Mouse (Mus musculus): ENCODE measurements at regions not wholly inside any gene's neighbourhood (a gene's known extent, or its start where the extent isn't known, plus 50 kb on each side); places are given as distances from the start of the nearest gene placed in this dataset.

- no peak overlapping the region for H3K27ac ChIP-seq (ENCODE audit: insufficient read depth, low read depth, low read length)
- no peak overlapping the region for H3K4me3 ChIP-seq (ENCODE audit: low read depth, low read length)
- 85% methylated on average over 4 of the region's 4 CpGs for WGBS
- no peaks in the 10 kb centered on the region for H3K4me1 ChIP-seq (ENCODE audit: control insufficient read depth, insufficient read depth, insufficient read length, low read length)
- TF ChIP-seq POLR2A (IDR thresholded peaks at IDR 0.05; ENCODE audit: low read depth, low read length) = no peak
- TF ChIP-seq CTCF (IDR thresholded peaks at IDR 0.05; ENCODE audit: extremely low read depth, insufficient read length, insufficient replicate concordance, low read depth, low read length) = no peak
- no peaks in the 10 kb centered on the region for H3K27me3 ChIP-seq (ENCODE audit: control insufficient read depth, insufficient read depth, low read length)
- no peaks in the 10 kb centered on the region for H3K36me3 ChIP-seq (ENCODE audit: control insufficient read depth, insufficient read depth, low read length)
Observed at GRCm38 (mm10) chr4:75801156-75801555, 523.1 kb upstream of the Dmac1 start.

- Histone ChIP-seq H3K27me3 (ENCODE audit: control insufficient read depth, insufficient read depth, low read length) (no peaks in the 10 kb centered on the region), H3K4me3 (ENCODE audit: low read depth, low read length) (no peak overlapping the region), H3K36me3 (ENCODE audit: control insufficient read depth, insufficient read depth, low read length) (no peaks in the 10 kb centered on the region), H3K4me1 (ENCODE audit: control insufficient read depth, insufficient read depth, insufficient read length, low read length) (no peaks in the 10 kb centered on the region), H3K27ac (ENCODE audit: insufficient read depth, low read depth, low read length) (no peak overlapping the region)
- TF ChIP-seq POLR2A (IDR thresholded peaks at IDR 0.05; ENCODE audit: low read depth, low read length) (no peak), CTCF (IDR thresholded peaks at IDR 0.05; ENCODE audit: extremely low read depth, insufficient read length, insufficient replicate concordance, low read depth, low read length) (no peak)
Observed at GRCm38 (mm10) chr4:75791789-75792188, 513.7 kb upstream of the Dmac1 start.

GRCm38 (mm10) chr4:75790920-75791589 is 513.0 kb upstream of the Dmac1 start:
- H3K27ac ChIP-seq (ENCODE audit: insufficient read depth, low read depth, low read length) = no peak overlapping the region
- WGBS = 81% methylated on average over 1 of the region's 1 CpGs

GRCm38 (mm10) chr4:75787405-75787804 is 509.3 kb upstream of the Dmac1 start:
- Histone ChIP-seq H3K4me1 (ENCODE audit: control insufficient read depth, insufficient read depth, insufficient read length, low read length) (no peaks in the 10 kb centered on the region), H3K4me3 (ENCODE audit: low read depth, low read length) (no peak overlapping the region), H3K27me3 (ENCODE audit: control insufficient read depth, insufficient read depth, low read length) (no peaks in the 10 kb centered on the region), H3K36me3 (ENCODE audit: control insufficient read depth, insufficient read depth, low read length) (no peaks in the 10 kb centered on the region), H3K27ac (ENCODE audit: insufficient read depth, low read depth, low read length) (no peak overlapping the region)
- no peak for TF ChIP-seq CTCF (IDR thresholded peaks at IDR 0.05; ENCODE audit: extremely low read depth, insufficient read length, insufficient replicate concordance, low read depth, low read length)
- 83% methylated on average over 3 of the region's 3 CpGs for WGBS

More at GRCm38 (mm10) chr4:75790920-75791589, 513.0 kb upstream of the Dmac1 start:
- Histone ChIP-seq H3K27me3 (ENCODE audit: control insufficient read depth, insufficient read depth, low read length) (no peaks in the 10 kb centered on the region), H3K36me3 (ENCODE audit: control insufficient read depth, insufficient read depth, low read length) (no peaks in the 10 kb centered on the region), H3K4me1 (ENCODE audit: control insufficient read depth, insufficient read depth, insufficient read length, low read length) (no peaks in the 10 kb centered on the region), H3K4me3 (ENCODE audit: low read depth, low read length) (no peak overlapping the region)
- TF ChIP-seq POLR2A (IDR thresholded peaks at IDR 0.05; ENCODE audit: low read depth, low read length) = no peak

- Histone ChIP-seq H3K27ac (ENCODE audit: insufficient read depth, low read depth, low read length) (no peak overlapping the region), H3K4me3 (ENCODE audit: low read depth, low read length) (no peak overlapping the region), H3K27me3 (ENCODE audit: control insufficient read depth, insufficient read depth, low read length) (no peaks in the 10 kb centered on the region), H3K36me3 (ENCODE audit: control insufficient read depth, insufficient read depth, low read length) (no peaks in the 10 kb centered on the region), H3K4me1 (ENCODE audit: control insufficient read depth, insufficient read depth, insufficient read length, low read length) (no peaks in the 10 kb centered on the region)
- no peak for TF ChIP-seq POLR2A (IDR thresholded peaks at IDR 0.05; ENCODE audit: low read depth, low read length)
- no peak for TF ChIP-seq CTCF (IDR thresholded peaks at IDR 0.05; ENCODE audit: extremely low read depth, insufficient read length, insufficient replicate concordance, low read depth, low read length)
- 90% methylated on average over 4 of the region's 4 CpGs for WGBS
Observed at GRCm38 (mm10) chr4:75786391-75786790, 508.3 kb upstream of the Dmac1 start.

- Histone ChIP-seq H3K27ac (ENCODE audit: insufficient read depth, low read depth, low read length) (no peak overlapping the region), H3K36me3 (ENCODE audit: control insufficient read depth, insufficient read depth, low read length) (no peaks in the 10 kb centered on the region), H3K4me1 (ENCODE audit: control insufficient read depth, insufficient read depth, insufficient read length, low read length) (no peaks in the 10 kb centered on the region), H3K4me3 (ENCODE audit: low read depth, low read length) (no peak overlapping the region), H3K27me3 (ENCODE audit: control insufficient read depth, insufficient read depth, low read length) (no peaks in the 10 kb centered on the region)
- 88% methylated on average over 1 of the region's 1 CpGs for WGBS
- TF ChIP-seq POLR2A (IDR thresholded peaks at IDR 0.05; ENCODE audit: low read depth, low read length) = no peak
- no peak for TF ChIP-seq CTCF (IDR thresholded peaks at IDR 0.05; ENCODE audit: extremely low read depth, insufficient read length, insufficient replicate concordance, low read depth, low read length)
Observed at GRCm38 (mm10) chr4:75779492-75779891, 501.4 kb upstream of the Dmac1 start.

- WGBS = 59% methylated on average over 1 of the region's 1 CpGs
Observed at GRCm38 (mm10) chr4:75764141-75764540, 486.0 kb upstream of the Dmac1 start.

More at GRCm38 (mm10) chr4:75764141-75764540, 486.0 kb upstream of the Dmac1 start:
- no peak for TF ChIP-seq POLR2A (IDR thresholded peaks at IDR 0.05; ENCODE audit: low read depth, low read length)
- TF ChIP-seq CTCF (IDR thresholded peaks at IDR 0.05; ENCODE audit: extremely low read depth, insufficient read length, insufficient replicate concordance, low read depth, low read length) = no peak
- Histone ChIP-seq H3K4me1 (ENCODE audit: control insufficient read depth, insufficient read depth, insufficient read length, low read length) (no peaks in the 10 kb centered on the region), H3K36me3 (ENCODE audit: control insufficient read depth, insufficient read depth, low read length) (no peaks in the 10 kb centered on the region), H3K27ac (ENCODE audit: insufficient read depth, low read depth, low read length) (no peak overlapping the region), H3K27me3 (ENCODE audit: control insufficient read depth, insufficient read depth, low read length) (no peaks in the 10 kb centered on the region), H3K4me3 (ENCODE audit: low read depth, low read length) (no peak overlapping the region)

Data from small intestine, adult 2 months (tissue).